Mouse (Mus musculus) lung, adult 2 months (tissue): ENCODE measurements around the gene Neurod6.

Experiments
- CTCF ChIP-seq: fragments of 200-500 bp; IDR thresholded peaks from 2 replicates; pipeline ENCODE4 v1.5.1; 2011; ENCODE audit warnings: mild to moderate bottlenecking, low read length, control low read depth; ENCODE audit not compliant: insufficient read depth
- POLR2A ChIP-seq: fragments of 200-500 bp; IDR thresholded peaks from 2 replicates; pipeline ENCODE4 v1.6.1; 2011; ENCODE audit warnings: low read depth, mild to moderate bottlenecking, control low read depth, low read length, borderline replicate concordance; ENCODE audit errors: extremely low read depth

GRCm38 (mm10) chr6:55683506-55683905 lies 2.4 kb upstream of the Neurod6 start:
- no peak for TF ChIP-seq CTCF
- TF ChIP-seq POLR2A, result no peak
